Mouse (Mus musculus) spleen, postnatal 14 days (tissue): ENCODE measurements around the gene Prrt3.

Source experiments
- DNase-seq, 2 experiments: peaks; one replicate each; pipeline ENCODE4 v3.0.0; 2021 to 2022; ENCODE audit warnings: low spot score in 2 of 2

Gene Prrt3

GRCm38 (mm10) chr6:113501388-113502084 is at the start of gene Prrt3:
TSS of gene Prrt3 (minus strand) at chr6:113501931.
- no peak for DNase-seq

DNA sequence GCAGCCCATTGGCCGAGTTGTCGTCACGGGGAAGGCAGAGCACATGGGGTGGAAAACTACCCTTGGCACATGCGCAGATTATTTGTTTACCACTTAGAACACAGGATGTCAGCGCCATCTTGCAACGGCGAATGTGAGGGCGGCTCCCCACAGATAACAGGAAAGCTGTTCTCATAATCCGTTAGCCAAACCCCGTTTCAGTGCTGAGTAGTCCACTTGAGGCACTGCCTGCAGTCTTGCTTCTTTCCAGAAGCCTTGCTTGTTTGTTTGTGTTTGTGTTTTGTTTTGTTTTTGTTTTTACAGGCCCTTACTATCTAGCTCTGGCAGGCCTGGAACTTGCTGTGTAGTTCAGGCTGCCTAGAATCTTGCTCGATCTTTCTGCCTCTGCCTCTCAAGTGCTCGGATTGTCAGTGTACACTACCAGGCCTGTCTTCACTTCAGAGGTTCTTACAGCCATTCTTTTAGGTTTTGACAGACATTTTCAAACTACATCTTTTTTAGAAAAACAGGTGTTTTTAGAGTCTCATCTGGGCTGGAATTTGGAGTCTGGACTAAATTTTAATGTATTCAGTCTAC is 42.3 kb upstream of the Prrt3 start:
- no peak for DNase-seq

GRCm38 (mm10) chr6:113541610-113542009 is 39.9 kb upstream of the Prrt3 start:
- DNase-seq: no peak

DNA sequence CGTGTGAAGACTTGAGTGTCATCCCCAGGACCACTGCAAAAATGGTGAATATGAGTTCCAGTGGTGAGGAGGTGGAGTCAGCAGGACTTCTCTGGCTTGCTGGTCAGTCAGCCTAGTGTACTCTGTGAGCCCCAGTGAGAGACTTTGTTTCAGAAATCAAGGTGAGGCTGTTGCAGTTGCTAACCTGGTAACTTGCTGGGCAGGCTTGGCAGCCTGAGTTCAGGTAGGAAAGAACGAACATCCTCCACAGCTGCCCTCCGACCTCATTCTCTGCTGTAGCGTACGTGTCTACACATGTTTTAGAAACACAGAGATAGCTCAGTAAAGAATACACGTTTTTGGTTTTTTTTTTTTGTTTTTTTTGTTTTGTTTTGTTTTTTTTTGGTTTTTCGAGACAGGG is 33.2 kb upstream of the Prrt3 start:
- DNase-seq: no peak

- DNase-seq: no peak
Measured at GRCm38 (mm10) chr6:113531840-113532404, 30.2 kb upstream of the Prrt3 start.

GRCm38 (mm10) chr6:113530932-113531839 is 29.5 kb upstream of the Prrt3 start, which contains the start of the genes Emc3 and Fancd2:
TSS of gene Emc3 (minus strand) at chr6:113531652.
TSS of gene Fancd2 (plus strand) at chr6:113531682.
- DNase-seq: peak; percentile 87 to 96

- DNase-seq: no peak
Measured at GRCm38 (mm10) chr6:113523420-113523819, 21.7 kb upstream of the Prrt3 start.

GRCm38 (mm10) chr6:113522310-113522709 is 20.6 kb upstream of the Prrt3 start:
- DNase-seq: no peak

DNA sequence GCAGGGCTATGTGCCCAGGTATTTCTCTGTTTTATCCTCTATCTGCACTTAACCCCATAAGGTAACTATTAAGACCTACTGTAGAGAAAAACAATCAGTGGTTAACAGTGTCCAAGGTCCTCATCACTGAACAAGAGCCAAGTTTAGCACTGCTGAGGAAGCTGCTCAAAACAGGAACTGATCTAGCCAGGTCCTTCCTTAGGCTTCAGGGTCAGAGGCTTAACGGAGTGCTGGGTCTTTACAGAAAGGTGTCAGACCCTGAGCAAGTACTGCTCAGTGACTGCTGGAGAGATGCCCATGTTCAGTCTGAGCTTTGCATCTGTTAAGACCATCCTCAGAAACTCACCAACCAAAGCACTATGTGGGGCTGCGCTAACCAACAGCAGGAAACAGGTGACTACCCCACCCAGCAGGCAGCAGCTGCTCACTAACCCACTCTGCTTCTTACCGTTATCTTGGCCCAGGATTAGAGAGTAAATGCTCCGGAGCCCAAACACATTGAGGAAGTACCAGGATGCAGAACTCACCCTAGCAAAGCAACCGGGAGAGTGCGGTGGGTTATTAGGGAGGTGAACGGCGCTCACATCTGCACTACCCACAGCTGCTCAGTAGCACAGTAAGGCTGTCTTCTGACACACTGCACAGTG is 15.8 kb upstream of the Prrt3 start:
- DNase-seq: no peak

GRCm38 (mm10) chr6:113514600-113514999 is 12.9 kb upstream of the Prrt3 start:
- no peak for DNase-seq

DNA sequence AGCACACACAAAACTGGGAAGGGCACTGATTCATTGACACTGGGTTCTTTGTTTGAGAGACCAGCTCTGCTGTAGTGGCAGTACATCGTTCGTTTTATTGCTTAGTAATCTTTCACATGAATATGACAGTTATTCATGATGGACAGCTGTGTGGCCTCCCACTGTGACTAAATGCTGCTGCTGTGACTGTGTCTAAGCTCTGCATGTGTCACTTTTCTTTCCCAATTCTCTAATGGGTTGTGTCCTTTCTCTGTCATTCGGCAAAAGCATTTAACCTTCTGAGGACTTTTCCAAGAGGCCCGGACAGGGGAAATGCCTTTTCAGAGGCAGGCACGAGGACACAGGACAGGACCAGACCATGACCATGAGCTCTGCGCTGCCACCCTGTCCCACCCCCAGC is 12.2 kb upstream of the Prrt3 start:
- DNase-seq: no peak

DNA sequence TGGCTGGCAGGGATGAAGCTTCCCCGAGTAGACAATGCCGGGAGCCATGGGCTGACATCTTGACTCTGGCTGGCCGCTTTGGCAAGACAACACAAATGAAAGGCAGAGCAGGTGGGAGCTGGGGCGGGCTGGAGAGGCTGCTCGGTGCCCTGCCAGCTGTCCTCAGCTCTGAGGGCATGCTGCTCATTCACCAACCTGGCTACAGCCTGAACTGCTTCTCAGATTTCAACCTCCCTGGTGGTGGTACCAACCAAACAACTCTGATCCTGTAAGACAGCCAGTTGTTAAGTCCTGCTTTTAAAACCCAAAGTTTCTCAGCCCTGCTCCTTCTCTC is 7.2 kb upstream of the Prrt3 start:
- DNase-seq: no peak

DNA sequence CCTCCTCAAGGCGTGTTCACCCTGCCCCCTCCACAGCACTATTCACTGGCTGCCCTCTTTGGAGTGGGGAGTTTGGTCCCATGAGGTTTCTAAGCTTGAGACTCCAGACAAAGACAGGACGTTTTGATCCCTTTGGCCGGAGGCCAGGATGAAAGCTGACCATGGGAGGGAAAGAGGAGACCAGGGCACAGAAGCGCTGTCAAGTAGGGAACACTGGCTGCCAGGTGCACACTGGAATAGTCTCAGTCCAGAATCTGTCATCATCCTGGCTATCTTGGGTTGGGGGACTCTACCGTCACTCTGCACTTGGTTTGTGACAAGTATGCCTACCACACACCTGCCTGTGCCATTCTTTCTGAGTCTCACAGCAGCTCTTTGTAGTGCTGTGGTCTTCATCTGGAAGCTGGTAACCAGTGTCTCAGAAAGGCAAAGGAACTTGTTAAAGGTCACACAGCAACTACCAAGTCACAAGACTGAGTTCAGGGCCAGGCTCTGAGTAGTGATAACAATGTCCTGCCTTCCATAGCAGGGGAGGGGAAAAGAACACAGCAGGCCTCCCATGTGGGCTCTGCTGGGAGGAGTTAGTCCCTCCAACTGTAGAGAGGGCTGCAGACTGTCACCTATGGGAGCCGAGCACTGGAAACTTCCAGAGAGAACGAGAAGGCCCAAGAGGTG is 6.7 kb upstream of the Prrt3 start:
- no peak for DNase-seq

DNA sequence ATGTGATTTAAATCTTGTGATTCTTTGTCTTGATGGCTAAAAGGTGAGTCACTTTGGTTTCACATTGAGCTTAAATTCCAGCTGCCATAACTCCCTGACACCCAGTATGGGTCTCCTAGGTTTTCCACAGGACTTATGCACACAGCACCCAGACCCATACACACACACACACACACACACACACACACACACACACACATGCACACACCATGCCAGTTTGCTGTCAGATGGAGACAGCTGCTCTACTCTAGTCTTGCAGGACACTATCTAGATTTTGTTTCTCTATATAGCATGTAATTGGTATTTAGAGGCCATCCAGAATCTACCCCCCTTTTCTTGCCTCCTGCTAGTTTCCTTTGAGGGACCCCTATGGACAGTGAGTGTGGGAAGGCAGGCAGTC is 5.4 kb upstream of the Prrt3 start:
- DNase-seq: no peak

- DNase-seq: no peak
Measured at GRCm38 (mm10) chr6:113505689-113506088, 4.0 kb upstream of the Prrt3 start.

- DNase-seq: no peak
Measured at GRCm38 (mm10) chr6:113502801-113503200, 1.1 kb upstream of the Prrt3 start.

DNA sequence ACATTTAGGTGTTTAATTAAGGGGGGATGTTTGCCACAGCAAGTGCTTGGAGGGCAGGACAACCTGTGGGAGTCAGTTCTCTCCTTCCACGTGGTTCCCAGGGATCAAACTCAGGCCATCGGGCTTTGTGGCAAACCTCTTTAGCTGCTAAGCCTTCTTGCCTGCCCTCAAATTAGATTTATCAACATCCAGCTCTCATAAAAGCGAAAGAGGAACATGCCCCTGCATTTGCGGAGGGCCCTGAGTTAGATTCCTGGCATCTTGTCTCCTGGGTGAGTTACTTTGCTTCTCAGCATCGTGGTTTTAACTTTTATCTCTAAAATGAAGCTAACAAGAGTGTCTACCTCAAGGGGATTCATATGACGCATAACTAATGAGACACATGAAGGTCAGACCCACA is 2.4 kb downstream of the Prrt3 start:
- no peak for DNase-seq

DNA sequence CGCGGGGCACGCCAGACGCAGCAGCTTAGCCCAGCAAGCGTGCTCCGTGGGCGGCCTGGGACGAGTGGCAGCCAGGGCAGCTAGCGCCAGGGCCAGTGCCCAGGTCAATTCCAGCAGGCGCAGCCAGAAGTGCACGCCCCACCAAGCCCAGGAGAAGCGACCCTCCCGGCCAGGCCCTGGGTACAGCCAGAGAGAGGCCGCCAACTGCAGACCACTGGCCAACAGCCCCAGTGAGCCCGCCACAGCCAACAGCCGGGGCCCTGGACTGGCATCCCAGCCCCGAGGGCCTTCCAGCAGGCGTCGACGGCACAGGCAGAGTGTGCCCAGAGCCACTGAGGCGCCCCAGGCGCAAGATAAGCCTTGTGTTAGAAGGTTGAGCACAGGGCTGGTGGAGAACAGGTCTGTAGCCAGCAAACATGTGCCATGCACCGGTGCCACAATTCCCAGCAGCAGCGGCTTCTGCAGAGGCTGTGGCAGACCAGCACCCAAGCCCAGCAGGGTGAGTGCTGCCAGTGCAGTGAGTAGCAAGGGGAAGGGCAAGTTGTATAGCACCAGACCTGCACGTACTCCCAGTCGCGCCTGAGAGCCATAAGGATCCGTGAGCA is 6.6 kb downstream of the Prrt3 start:
- no peak for DNase-seq

- DNase-seq: peak; percentile 65 to 81
Measured at GRCm38 (mm10) chr6:113494258-113494788, 7.4 kb downstream of the Prrt3 start.

- no peak for DNase-seq
Measured at GRCm38 (mm10) chr6:113492101-113492864, 9.4 kb downstream of the Prrt3 start.
